11 mouse cellular contexts compared by ENCODE assay signal in the genomic region with DNA sequence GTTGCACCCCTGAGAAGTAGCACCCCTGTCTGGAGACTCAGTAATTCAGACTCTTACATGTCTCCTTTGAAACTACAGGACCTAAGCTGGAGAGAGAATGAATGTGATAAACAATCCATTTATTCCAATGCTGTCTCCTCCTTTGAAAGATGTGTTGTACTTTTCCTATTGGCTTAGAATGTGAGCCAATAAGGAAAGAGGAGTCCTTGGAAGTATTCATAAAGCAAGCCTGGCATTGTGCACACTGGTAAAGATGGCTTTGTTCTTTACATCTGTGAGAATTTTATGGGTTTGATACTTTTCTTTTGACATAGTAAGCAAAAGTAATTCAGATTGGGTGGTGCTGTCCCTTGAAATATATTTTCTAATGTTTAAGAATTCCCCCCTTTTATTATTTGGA. TPM values are rescaled to one million over a fixed set of nuclear protein-coding genes. Genes with fewer than 3 reads are reported as not detected.
DNase-seq lines count a peak whose midpoint lies in the region; ATAC-seq and TF ChIP-seq lines count a peak whose summit lies in the region.
"Had no signal": no experiment of that assay in that cellular context is flagged by ENCODE, and none has a peak within 500 bp of the region (broad histone marks: within the 10 kb centered on the region; RNA-seq: fewer than 3 reads in every experiment).

No protein-coding gene starts in this region.

- no peaks in the 10 kb centered on the region for H3K27me3 ChIP-seq in lung, postnatal 0 days (replicated peaks; ENCODE audit: insufficient read depth, low read length)
- no peaks in the 10 kb centered on the region for H3K27me3 ChIP-seq in embryonic facial prominence, embryonic 10.5 days (replicated peaks; ENCODE audit: low read depth, poor library complexity, severe bottlenecking)
- no peaks in the 10 kb centered on the region for H3K27me3 ChIP-seq in hindbrain, embryonic 16.5 days (replicated peaks; ENCODE audit: control insufficient read depth, insufficient read depth, low read length)

- DNase-seq in lung, postnatal 0 days (ENCODE audit: low spot score): peak; percentile 34
- no peak for DNase-seq in lung, postnatal 36 days
- no peak for DNase-seq in embryonic facial prominence, embryonic 10.5 days (ENCODE audit: low spot score)
- peak; percentile 64 for DNase-seq in retina, postnatal 1 day
- DNase-seq in urinary bladder, postnatal 10 days (ENCODE audit: low spot score): no peak
- DNase-seq in left cerebral cortex, postnatal 25 days (ENCODE audit: low spot score in 2 of 2): no peak
- DNase-seq: cerebellum, postnatal 36 days; heart, adult 2 months; left cerebral cortex, postnatal 4 days; right cerebral cortex, adult 18-20 months had no signal

- intact Hi-C loops in left cerebral cortex, postnatal 25 days (cut with DNase I): loop anchor here (2.0 to 10.0 kb wide), 4 partner anchors 37 to 367 kb away; partner anchors contain the start of genes Lias, Rpl9, Smim14 and Ube2k

- no peaks in the 10 kb centered on the region for H3K9me3 ChIP-seq in lung, postnatal 0 days (ENCODE audit: low read length)
- no peaks in the 10 kb centered on the region for H3K9me3 ChIP-seq in embryonic facial prominence, embryonic 10.5 days
- no peaks in the 10 kb centered on the region for H3K9me3 ChIP-seq in hindbrain, embryonic 16.5 days (ENCODE audit: control insufficient read depth, low read length)

- H3K27ac ChIP-seq in lung, postnatal 0 days (ENCODE audit: low read length): no peak overlapping the region
- H3K27ac ChIP-seq in embryonic facial prominence, embryonic 10.5 days (replicated peaks): peak overlapping the region; percentile 99
- no peak overlapping the region for H3K27ac ChIP-seq in hindbrain, embryonic 16.5 days (ENCODE audit: low read depth, low read length)

- no peaks in the 10 kb centered on the region for H3K36me3 ChIP-seq in lung, postnatal 0 days (ENCODE audit: insufficient read depth, low read length)
- peaks cover 3% of the 10 kb centered on the region; the same call in 1 of the 2 replicates for H3K36me3 ChIP-seq in embryonic facial prominence, embryonic 10.5 days (replicated peaks)
- no peaks in the 10 kb centered on the region for H3K36me3 ChIP-seq in hindbrain, embryonic 16.5 days (ENCODE audit: control insufficient read depth, insufficient read depth, low read length)

- TF ChIP-seq CTCF in lung, postnatal 0 days (IDR thresholded peaks at IDR 0.05): no peak

- no peak overlapping the region for H3K4me3 ChIP-seq in lung, postnatal 0 days (ENCODE audit: low read depth, low read length)
- H3K4me3 ChIP-seq in embryonic facial prominence, embryonic 10.5 days: peak overlapping the region; percentile 83
- no peak overlapping the region for H3K4me3 ChIP-seq in hindbrain, embryonic 16.5 days (ENCODE audit: low read length)

- no peak overlapping the region; the same call in 1 of the 2 replicates for H3K4me2 ChIP-seq in lung, postnatal 0 days (replicated peaks; ENCODE audit: low read depth, low read length)
- H3K4me2 ChIP-seq in hindbrain, embryonic 16.5 days (ENCODE audit: low read length): peak overlapping the region; percentile 25

- no peak overlapping the region for H3K9ac ChIP-seq in lung, postnatal 0 days (replicated peaks; ENCODE audit: low read depth)
- no peak overlapping the region for H3K9ac ChIP-seq in hindbrain, embryonic 16.5 days (ENCODE audit: low read depth, low read length)

- no peaks in the 10 kb centered on the region for H3K4me1 ChIP-seq in lung, postnatal 0 days (ENCODE audit: insufficient read depth, low read depth, low read length)
- peaks cover 11% of the 10 kb centered on the region for H3K4me1 ChIP-seq in embryonic facial prominence, embryonic 10.5 days
- peaks cover 5% of the 10 kb centered on the region for H3K4me1 ChIP-seq in hindbrain, embryonic 16.5 days (ENCODE audit: control insufficient read depth, insufficient read depth, low read depth, low read length)

- TF ChIP-seq EP300 in lung, postnatal 0 days (IDR thresholded peaks at IDR 0.05): no peak

- no peak for ATAC-seq in lung, postnatal 0 days
- no peak for ATAC-seq in hindbrain, embryonic 16.5 days

RNA-seq across cellular contexts. Expression of gene N4bp2, which starts 1.4 kb away (rescaled TPM):
- 7.0 and 7.5 TPM in 2 replicates for polyA plus RNA-seq in lung, postnatal 0 days (2015; fragmentation: Nextera tagmentation; extraction: Ambion mirVana)
- polyA plus RNA-seq in embryonic facial prominence, embryonic 10.5 days (2016; fragmentation: Nextera tagmentation; extraction: Ambion mirVana): 37.0 and 37.5 TPM in 2 replicates
- polyA plus RNA-seq in hindbrain, embryonic 16.5 days (2015; fragmentation: Nextera tagmentation; extraction: Ambion mirVana): 12.0 and 12.1 TPM in 2 replicates
- 10 to 100 TPM in 1 of 2 experiments, 1 to 10 TPM in 1; 8.3 to 10.5 TPM for total RNA-seq in left cerebral cortex, postnatal 25 days (2021)

Comparison
In these comparisons a context has a peak if more than half of its experiments do, and no peak if none do; other contexts are left out.
1. DNase-seq: peak in lung, postnatal 0 days (single experiment) and retina, postnatal 1 day (single experiment); none in lung, postnatal 36 days (single experiment), embryonic facial prominence, embryonic 10.5 days (single experiment), urinary bladder, postnatal 10 days (single experiment) and left cerebral cortex, postnatal 25 days (0 of 2).